Mouse (Mus musculus): ENCODE measurements around the gene AC140267.1. TPM values are rescaled to one million over a fixed set of nuclear protein-coding genes. Genes with fewer than 3 reads are reported as not detected.

AC140267.1 gene
- polyA plus RNA-seq, 2 experiments = not detected

DNA sequence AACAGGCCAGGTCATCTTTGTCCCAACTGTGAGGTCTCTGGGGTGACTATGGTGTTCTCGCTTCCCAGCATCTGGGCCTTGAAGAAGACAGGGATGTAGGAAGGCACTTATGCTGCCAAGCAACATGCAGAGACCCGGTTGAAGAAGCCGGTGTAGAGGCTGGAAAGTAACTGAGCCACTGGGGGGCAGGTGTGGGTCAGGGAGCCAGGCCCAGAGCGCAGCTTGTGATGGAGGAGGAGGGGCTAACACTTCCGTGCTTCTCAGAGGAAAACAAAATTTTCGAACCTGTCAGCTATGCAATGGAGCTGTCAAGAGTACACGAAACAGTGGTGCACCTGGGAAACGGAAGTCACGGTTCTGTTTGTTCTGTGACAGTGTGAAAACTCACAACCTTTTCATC lies 41.5 kb downstream of the AC140267.1 start:
- 30% methylated on average over 9 of the region's 9 CpGs for WGBS (ENCODE audit: insufficient replicate concordance)
- H3K36me3 ChIP-seq (replicated peaks; ENCODE audit: control insufficient read depth, insufficient read depth, low read depth) = no peaks in the 10 kb centered on the region
- TF ChIP-seq EP300 (IDR thresholded peaks at IDR 0.05; ENCODE audit: low read depth) (no peak), CTCF (IDR thresholded peaks at IDR 0.05; ENCODE audit: low read depth) (peak; percentile 24; the same call in 1 of the 2 replicates)
- H3K27me3 ChIP-seq (ENCODE audit: control insufficient read depth, insufficient read depth, low read length) = no peaks in the 10 kb centered on the region; the same call in 1 of the 2 replicates
- no peaks in the 10 kb centered on the region for H3K9me3 ChIP-seq (ENCODE audit: control insufficient read depth, low read length)
- no peak overlapping the region for H3K9ac ChIP-seq (replicated peaks)
- H3K4me3 ChIP-seq (ENCODE audit: insufficient read depth in 1 of 2, low read depth in 2 of 2, low read length in 2 of 2) = no peak overlapping the region
- ATAC-seq (ENCODE audit: insufficient read depth) (no peak), DNase-seq (ENCODE audit: low read depth in 3 of 3, low spot score in 3 of 3) (no peak)
- no peak overlapping the region for H3K4me2 ChIP-seq (ENCODE audit: low read depth)
- H3K27ac ChIP-seq = no peak overlapping the region
- H3K4me1 ChIP-seq (replicated peaks; ENCODE audit: control insufficient read depth in 2 of 2, insufficient read depth in 2 of 2, low read length in 1 of 2) = no peaks in the 10 kb centered on the region

DNA sequence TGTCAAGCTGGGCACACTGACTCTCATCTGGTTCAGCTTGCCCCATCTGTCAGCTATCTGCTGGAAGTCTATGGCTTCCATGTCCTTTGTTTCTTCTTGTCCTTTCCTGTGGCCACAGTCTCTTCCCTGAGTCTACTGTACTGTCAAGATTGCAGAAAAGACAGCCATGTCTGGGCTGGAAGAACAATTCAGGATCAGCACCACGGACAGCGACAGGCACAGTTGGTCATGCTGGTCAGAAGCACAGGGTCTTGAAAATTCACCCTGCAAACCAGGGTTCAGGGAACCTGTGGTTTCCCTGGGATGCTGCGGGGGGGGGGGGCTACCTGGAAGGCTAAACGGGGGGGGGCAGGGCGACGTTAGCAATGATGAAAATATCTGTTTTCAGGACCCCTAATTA lies 42.0 kb downstream of the AC140267.1 start:
- Histone ChIP-seq H3K27me3 (ENCODE audit: control insufficient read depth, insufficient read depth, low read length) (no peaks in the 10 kb centered on the region; the same call in 1 of the 2 replicates), H3K4me3 (ENCODE audit: insufficient read depth in 1 of 2, low read depth in 2 of 2, low read length in 2 of 2) (no peak overlapping the region), H3K4me1 (replicated peaks; ENCODE audit: control insufficient read depth in 2 of 2, insufficient read depth in 2 of 2, low read length in 1 of 2) (no peaks in the 10 kb centered on the region), H3K36me3 (replicated peaks; ENCODE audit: control insufficient read depth, insufficient read depth, low read depth) (no peaks in the 10 kb centered on the region), H3K27ac (no peak overlapping the region), H3K9ac (replicated peaks) (no peak overlapping the region), H3K9me3 (ENCODE audit: control insufficient read depth, low read length) (no peaks in the 10 kb centered on the region), H3K4me2 (ENCODE audit: low read depth) (no peak overlapping the region)
- DNase-seq (ENCODE audit: low read depth in 3 of 3, low spot score in 3 of 3) (peak in 1 of 3 experiments; percentile 30), ATAC-seq (ENCODE audit: insufficient read depth) (no peak)
- TF ChIP-seq EP300 (IDR thresholded peaks at IDR 0.05; ENCODE audit: low read depth) = no peak
- TF ChIP-seq CTCF (IDR thresholded peaks at IDR 0.05; ENCODE audit: low read depth) = no peak
- WGBS (ENCODE audit: insufficient replicate concordance) = 3% methylated on average over 6 of the region's 6 CpGs

DNA sequence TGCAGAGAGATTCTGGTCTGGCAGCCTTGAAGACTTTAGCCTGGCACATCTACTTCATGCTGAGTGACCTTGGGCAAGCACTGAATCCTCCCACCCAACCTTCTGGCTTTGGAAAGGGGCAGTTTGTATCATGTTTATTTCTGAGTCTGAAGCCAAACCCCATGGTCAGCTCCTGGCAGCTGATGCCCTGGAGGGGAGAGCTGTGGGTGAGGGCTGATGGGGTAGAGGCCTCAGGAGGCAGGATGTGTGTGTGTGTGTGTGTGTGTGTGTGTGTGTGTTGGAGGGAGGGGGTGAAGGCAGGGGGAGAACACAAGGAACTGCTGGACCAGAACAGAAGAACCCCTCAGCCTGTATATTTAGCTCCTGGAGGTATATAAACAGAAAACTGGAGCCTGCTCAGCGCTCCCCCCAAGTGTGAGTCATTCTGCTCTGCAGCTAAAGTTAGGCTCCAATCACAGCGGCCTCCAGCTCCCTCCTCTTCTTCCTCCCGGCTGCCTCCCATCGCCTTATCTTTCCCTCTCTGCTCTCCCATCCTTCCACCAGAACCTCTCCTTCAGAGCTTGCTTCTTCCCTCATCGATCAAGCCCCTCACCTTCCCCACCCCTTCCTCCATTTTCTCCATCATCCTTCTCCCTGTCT lies 42.6 kb downstream of the AC140267.1 start:
- WGBS (ENCODE audit: insufficient replicate concordance) = 49% methylated on average over 5 of the region's 5 CpGs
- H3K27me3 ChIP-seq (ENCODE audit: control insufficient read depth, insufficient read depth, low read length) = no peaks in the 10 kb centered on the region; the same call in 1 of the 2 replicates
- no peak for ATAC-seq (ENCODE audit: insufficient read depth)

DNA sequence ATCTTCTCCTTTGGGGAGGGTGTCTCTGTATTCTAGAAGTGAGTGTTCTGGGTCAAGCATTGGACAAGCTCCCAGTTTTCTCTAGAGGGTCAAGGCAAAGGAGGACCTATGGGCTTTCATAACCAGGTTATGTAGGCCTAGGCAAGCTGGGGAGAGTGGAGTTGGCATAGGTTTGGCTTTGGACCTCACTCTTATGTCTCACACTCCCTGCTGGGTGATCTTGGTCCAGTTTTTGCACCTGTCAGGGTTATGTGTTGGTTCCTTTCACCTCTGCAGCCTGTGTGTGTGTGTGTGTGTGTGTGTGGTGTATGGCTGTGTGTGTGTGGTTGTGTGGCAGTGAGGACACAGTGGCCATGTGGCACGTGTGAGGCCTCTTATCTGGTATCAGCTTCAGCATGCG lies 43.4 kb downstream of the AC140267.1 start:
- Histone ChIP-seq H3K4me2 (ENCODE audit: low read depth) (no peak overlapping the region), H3K27me3 (ENCODE audit: control insufficient read depth, insufficient read depth, low read length) (no peaks in the 10 kb centered on the region; the same call in 1 of the 2 replicates), H3K36me3 (replicated peaks; ENCODE audit: control insufficient read depth, insufficient read depth, low read depth) (no peaks in the 10 kb centered on the region), H3K4me3 (ENCODE audit: insufficient read depth in 1 of 2, low read depth in 2 of 2, low read length in 2 of 2) (no peak overlapping the region), H3K4me1 (replicated peaks; ENCODE audit: control insufficient read depth in 2 of 2, insufficient read depth in 2 of 2, low read length in 1 of 2) (no peaks in the 10 kb centered on the region), H3K9me3 (ENCODE audit: control insufficient read depth, low read length) (no peaks in the 10 kb centered on the region), H3K27ac (no peak overlapping the region), H3K9ac (replicated peaks) (no peak overlapping the region)
- TF ChIP-seq EP300 (IDR thresholded peaks at IDR 0.05; ENCODE audit: low read depth) (no peak), CTCF (IDR thresholded peaks at IDR 0.05; ENCODE audit: low read depth) (no peak)
- DNase-seq (ENCODE audit: low read depth in 3 of 3, low spot score in 3 of 3) = no peak
- WGBS (ENCODE audit: insufficient replicate concordance) = 67% methylated on average over 2 of the region's 2 CpGs
- ATAC-seq (ENCODE audit: insufficient read depth) = no peak

More for the DNA sequence above, 42.6 kb downstream of the AC140267.1 start:
- Histone ChIP-seq H3K4me3 (ENCODE audit: insufficient read depth in 1 of 2, low read depth in 2 of 2, low read length in 2 of 2) (no peak overlapping the region), H3K4me2 (ENCODE audit: low read depth) (no peak overlapping the region), H3K9me3 (ENCODE audit: control insufficient read depth, low read length) (no peaks in the 10 kb centered on the region), H3K4me1 (replicated peaks; ENCODE audit: control insufficient read depth in 2 of 2, insufficient read depth in 2 of 2, low read length in 1 of 2) (no peaks in the 10 kb centered on the region), H3K9ac (replicated peaks) (no peak overlapping the region), H3K36me3 (replicated peaks; ENCODE audit: control insufficient read depth, insufficient read depth, low read depth) (no peaks in the 10 kb centered on the region), H3K27ac (no peak overlapping the region)
- no peak for DNase-seq (ENCODE audit: low read depth in 3 of 3, low spot score in 3 of 3)
- no peak for TF ChIP-seq CTCF (IDR thresholded peaks at IDR 0.05; ENCODE audit: low read depth)

DNA sequence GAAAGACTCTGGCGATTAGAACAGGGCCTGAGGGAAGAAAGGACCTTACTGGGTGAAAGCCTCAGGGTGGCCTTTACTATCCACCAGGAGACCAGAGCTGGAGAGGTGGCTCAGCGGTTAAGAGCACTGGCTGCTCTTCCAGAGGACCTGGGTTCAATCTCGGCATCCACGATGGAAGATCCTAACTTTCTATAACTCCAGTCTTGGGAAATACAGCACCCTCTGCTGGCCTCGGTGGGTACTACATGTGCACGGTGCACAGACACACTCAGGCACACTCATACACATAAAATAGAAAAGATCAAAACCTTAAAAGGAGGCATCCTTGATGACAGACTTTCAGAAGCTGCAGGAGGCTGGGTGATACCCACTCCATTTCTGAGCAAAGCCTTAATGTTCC lies 45.0 kb downstream of the AC140267.1 start:
- H3K9ac ChIP-seq (replicated peaks) = no peak overlapping the region
- no peaks in the 10 kb centered on the region for H3K36me3 ChIP-seq (replicated peaks; ENCODE audit: control insufficient read depth, insufficient read depth, low read depth)
- H3K4me2 ChIP-seq (ENCODE audit: low read depth) = no peak overlapping the region
- H3K27me3 ChIP-seq (ENCODE audit: control insufficient read depth, insufficient read depth, low read length) = peaks cover 9% of the 10 kb centered on the region
- H3K27ac ChIP-seq = no peak overlapping the region
- no peaks in the 10 kb centered on the region for H3K4me1 ChIP-seq (replicated peaks; ENCODE audit: control insufficient read depth in 2 of 2, insufficient read depth in 2 of 2, low read length in 1 of 2)
- TF ChIP-seq CTCF (IDR thresholded peaks at IDR 0.05; ENCODE audit: low read depth) = peak; percentile 87
- TF ChIP-seq EP300 (IDR thresholded peaks at IDR 0.05; ENCODE audit: low read depth) = no peak
- 15% methylated on average over 6 of the region's 6 CpGs for WGBS (ENCODE audit: insufficient replicate concordance)
- H3K4me3 ChIP-seq (ENCODE audit: insufficient read depth in 1 of 2, low read depth in 2 of 2, low read length in 2 of 2) = no peak overlapping the region
- no peaks in the 10 kb centered on the region for H3K9me3 ChIP-seq (ENCODE audit: control insufficient read depth, low read length)
- peak in 1 of 3 experiments; percentile 30 for DNase-seq (ENCODE audit: low read depth in 3 of 3, low spot score in 3 of 3)
- ATAC-seq (ENCODE audit: insufficient read depth) = no peak

Other genes with a start within 250 kb of the AC140267.1 start
- 1.5 and 1.7 TPM in 2 replicates for gene Pdgfb, start 220.9 kb upstream of the AC140267.1 start, polyA plus RNA-seq (2012; rRNA removed)
- gene Pdgfb, start 220.9 kb upstream of the AC140267.1 start, polyA plus RNA-seq (2014; fragmentation: Nextera tagmentation; extraction: Ambion mirVana) = 0.71 and 0.92 TPM in 2 replicates
- gene Syngr1, start 144.5 kb upstream of the AC140267.1 start, polyA plus RNA-seq (2012; rRNA removed) = 10.4 and 12.0 TPM in 2 replicates
- gene Syngr1, start 144.5 kb upstream of the AC140267.1 start, polyA plus RNA-seq (2014; fragmentation: Nextera tagmentation; extraction: Ambion mirVana) = 14.4 and 17.3 TPM in 2 replicates
- gene Rpl3, start 144.0 kb upstream of the AC140267.1 start, polyA plus RNA-seq (2012; rRNA removed) = 530 and 765 TPM in 2 replicates
- gene Rpl3, start 144.0 kb upstream of the AC140267.1 start, polyA plus RNA-seq (2014; fragmentation: Nextera tagmentation; extraction: Ambion mirVana) = 774 and 804 TPM in 2 replicates
- gene Tab1, start 102.7 kb upstream of the AC140267.1 start, polyA plus RNA-seq (2012; rRNA removed) = 11.2 and 11.9 TPM in 2 replicates
- gene Tab1, start 102.7 kb upstream of the AC140267.1 start, polyA plus RNA-seq (2014; fragmentation: Nextera tagmentation; extraction: Ambion mirVana) = 9.4 and 10.8 TPM in 2 replicates
- 0.95 and 1.0 TPM in 2 replicates for gene Mgat3, start 62.1 kb upstream of the AC140267.1 start, polyA plus RNA-seq (2012; rRNA removed)
- gene Mgat3, start 62.1 kb upstream of the AC140267.1 start, polyA plus RNA-seq (2014; fragmentation: Nextera tagmentation; extraction: Ambion mirVana) = 0.33 and 0.45 TPM in 2 replicates
- gene Mief1, start 1.8 kb upstream of the AC140267.1 start, polyA plus RNA-seq (2012; rRNA removed) = 4.3 and 4.8 TPM in 2 replicates
- 13.3 and 14.5 TPM in 2 replicates for gene Mief1, start 1.8 kb upstream of the AC140267.1 start, polyA plus RNA-seq (2014; fragmentation: Nextera tagmentation; extraction: Ambion mirVana)
- gene Atf4, start 19.3 kb downstream of the AC140267.1 start, polyA plus RNA-seq (2012; rRNA removed) = 146 and 246 TPM in 2 replicates
- 108 and 129 TPM in 2 replicates for gene Atf4, start 19.3 kb downstream of the AC140267.1 start, polyA plus RNA-seq (2014; fragmentation: Nextera tagmentation; extraction: Ambion mirVana)
- 16.2 and 25.6 TPM in 2 replicates for gene Rps19bp1, start 28.5 kb downstream of the AC140267.1 start, polyA plus RNA-seq (2012; rRNA removed)
- 30.0 and 32.9 TPM in 2 replicates for gene Rps19bp1, start 28.5 kb downstream of the AC140267.1 start, polyA plus RNA-seq (2014; fragmentation: Nextera tagmentation; extraction: Ambion mirVana)
- 0.01 and 0.02 TPM in 2 replicates for gene Cacna1i, start 51.4 kb downstream of the AC140267.1 start, polyA plus RNA-seq (2012; rRNA removed)
- 0.01 TPM in 1 of 2 replicates, not detected in the other for gene Cacna1i, start 51.4 kb downstream of the AC140267.1 start, polyA plus RNA-seq (2014; fragmentation: Nextera tagmentation; extraction: Ambion mirVana)